Mouse (Mus musculus) liver, embryonic 14.5 days (tissue): ENCODE data around the gene Syt7.

Source experiments
- CTCF ChIP-seq: IDR thresholded peaks from 2 replicates; pipeline ENCODE4 v1.5.1; 2016; ENCODE audit warnings: antibody characterized with exemption, low read depth, control low read depth
- EP300 ChIP-seq: IDR thresholded peaks from 2 replicates; pipeline ENCODE4 v1.6.1; 2016; ENCODE audit warnings: antibody characterized with exemption, low read depth

GRCm38 (mm10) chr19:10366116-10366845, 22.6 kb upstream of the Syt7 start:
- TF ChIP-seq CTCF (no peak), EP300 (no peak)
